Mouse (Mus musculus): ENCODE measurements at regions not wholly inside any gene's neighbourhood (a gene's known extent, or its start where the extent isn't known, plus 50 kb on each side); places are given as distances from the start of the nearest gene placed in this dataset.

- Histone ChIP-seq H3K4me1 (no peaks in the 10 kb centered on the region), H3K4me3 (replicated peaks) (no peak overlapping the region), H3K27me3 (no peaks in the 10 kb centered on the region), H3K36me3 (replicated peaks) (no peaks in the 10 kb centered on the region), H3K4me2 (no peak overlapping the region), H3K9me3 (no peaks in the 10 kb centered on the region), H3K27ac (no peak overlapping the region), H3K9ac (no peak overlapping the region)
- ATAC-seq (ENCODE audit: low FRiP score), result no peak
- 74% methylated on average over 4 of the region's 4 CpGs for WGBS
Measured at GRCm38 (mm10) chr5:126547841-126548240, 693.8 kb upstream of the Tmem132c start.

GRCm38 (mm10) chr5:126551676-126552075, 689.9 kb upstream of the Tmem132c start:
- Histone ChIP-seq H3K27me3 (no peaks in the 10 kb centered on the region), H3K36me3 (replicated peaks) (no peaks in the 10 kb centered on the region), H3K4me2 (no peak overlapping the region), H3K4me1 (no peaks in the 10 kb centered on the region), H3K9me3 (no peaks in the 10 kb centered on the region), H3K4me3 (replicated peaks) (no peak overlapping the region), H3K27ac (no peak overlapping the region), H3K9ac (no peak overlapping the region)
- no peak for ATAC-seq (ENCODE audit: low FRiP score)
- WGBS, result 78% methylated on average over 3 of the region's 3 CpGs

GRCm38 (mm10) chr5:126559011-126559410, 682.6 kb upstream of the Tmem132c start:
- no peak for ATAC-seq (ENCODE audit: low FRiP score)
- no peak overlapping the region for H3K4me2 ChIP-seq
- H3K36me3 ChIP-seq (replicated peaks), result no peaks in the 10 kb centered on the region
- no peak overlapping the region for H3K27ac ChIP-seq
- no peaks in the 10 kb centered on the region for H3K4me1 ChIP-seq
- 56% methylated on average over 4 of the region's 4 CpGs for WGBS
- no peaks in the 10 kb centered on the region for H3K9me3 ChIP-seq
- H3K9ac ChIP-seq, result no peak overlapping the region
- no peak overlapping the region for H3K4me3 ChIP-seq (replicated peaks)
- no peaks in the 10 kb centered on the region for H3K27me3 ChIP-seq

GRCm38 (mm10) chr5:126565817-126566216, 675.8 kb upstream of the Tmem132c start:
- no peak overlapping the region for H3K4me2 ChIP-seq
- H3K9me3 ChIP-seq, result no peaks in the 10 kb centered on the region
- H3K4me1 ChIP-seq, result no peaks in the 10 kb centered on the region
- no peaks in the 10 kb centered on the region for H3K36me3 ChIP-seq (replicated peaks)
- H3K27ac ChIP-seq, result no peak overlapping the region
- no peak overlapping the region for H3K9ac ChIP-seq
- no peaks in the 10 kb centered on the region for H3K27me3 ChIP-seq
- 86% methylated on average over 2 of the region's 2 CpGs for whole genome bisulfite sequencing
- no peak for ATAC-seq (ENCODE audit: low FRiP score)
- no peak overlapping the region for H3K4me3 ChIP-seq (replicated peaks)

- Histone ChIP-seq H3K4me3 (replicated peaks) (no peak overlapping the region), H3K9ac (no peak overlapping the region), H3K27ac (no peak overlapping the region), H3K4me2 (no peak overlapping the region), H3K27me3 (no peaks in the 10 kb centered on the region), H3K36me3 (replicated peaks) (no peaks in the 10 kb centered on the region), H3K9me3 (no peaks in the 10 kb centered on the region), H3K4me1 (no peaks in the 10 kb centered on the region)
- WGBS, result 85% methylated on average over 6 of the region's 6 CpGs
- ATAC-seq (ENCODE audit: low FRiP score), result no peak
Measured at GRCm38 (mm10) chr5:126566226-126566625, 675.4 kb upstream of the Tmem132c start.

- no peaks in the 10 kb centered on the region for H3K36me3 ChIP-seq (replicated peaks)
- H3K9me3 ChIP-seq, result 0 out of 2 replicates have a peak, but pooled peaks cover 4% of the 10 kb centered on the region
- H3K4me2 ChIP-seq, result no peak overlapping the region
- H3K27ac ChIP-seq, result no peak overlapping the region
- no peaks in the 10 kb centered on the region for H3K4me1 ChIP-seq
- ATAC-seq (ENCODE audit: low FRiP score), result no peak
- H3K9ac ChIP-seq, result no peak overlapping the region
- no peaks in the 10 kb centered on the region for H3K27me3 ChIP-seq
- H3K4me3 ChIP-seq (replicated peaks), result no peak overlapping the region
- WGBS, result 82% methylated on average over 2 of the region's 2 CpGs
Measured at GRCm38 (mm10) chr5:126573766-126574165, 667.8 kb upstream of the Tmem132c start.

GRCm38 (mm10) chr5:126597786-126598330, 643.8 kb upstream of the Tmem132c start:
- Histone ChIP-seq H3K27me3 (no peaks in the 10 kb centered on the region), H3K27ac (no peak overlapping the region), H3K4me3 (replicated peaks) (no peak overlapping the region), H3K9ac (no peak overlapping the region), H3K4me2 (no peak overlapping the region), H3K9me3 (no peaks in the 10 kb centered on the region), H3K36me3 (replicated peaks) (no peaks in the 10 kb centered on the region), H3K4me1 (no peaks in the 10 kb centered on the region)
- WGBS, result 68% methylated on average over 12 of the region's 12 CpGs
- no peak for ATAC-seq (ENCODE audit: low FRiP score)

- no peaks in the 10 kb centered on the region for H3K9me3 ChIP-seq
- H3K4me2 ChIP-seq, result no peak overlapping the region
- no peaks in the 10 kb centered on the region for H3K36me3 ChIP-seq (replicated peaks)
- ATAC-seq (ENCODE audit: low FRiP score), result no peak; the same call in 1 of the 2 replicates
- H3K4me3 ChIP-seq (replicated peaks), result no peak overlapping the region
- no peak overlapping the region for H3K9ac ChIP-seq
- 80% methylated on average over 5 of the region's 5 CpGs for WGBS
- no peaks in the 10 kb centered on the region for H3K4me1 ChIP-seq
- H3K27ac ChIP-seq, result no peak overlapping the region
- H3K27me3 ChIP-seq, result no peaks in the 10 kb centered on the region
Measured at GRCm38 (mm10) chr5:126599561-126599960, 642.0 kb upstream of the Tmem132c start.

- H3K9ac ChIP-seq, result no peak overlapping the region
- 83% methylated on average over 5 of the region's 5 CpGs for WGBS
- no peak overlapping the region for H3K4me2 ChIP-seq
- H3K9me3 ChIP-seq, result no peaks in the 10 kb centered on the region
- ATAC-seq (ENCODE audit: low FRiP score), result no peak
- no peaks in the 10 kb centered on the region for H3K4me1 ChIP-seq
- no peak overlapping the region for H3K4me3 ChIP-seq (replicated peaks)
- no peaks in the 10 kb centered on the region for H3K36me3 ChIP-seq (replicated peaks)
- no peak overlapping the region for H3K27ac ChIP-seq
- H3K27me3 ChIP-seq, result no peaks in the 10 kb centered on the region
Measured at GRCm38 (mm10) chr5:126606756-126607155, 634.9 kb upstream of the Tmem132c start.

- ATAC-seq (ENCODE audit: low FRiP score), result no peak
- Histone ChIP-seq H3K4me1 (no peaks in the 10 kb centered on the region), H3K4me2 (no peak overlapping the region), H3K9ac (no peak overlapping the region), H3K27ac (no peak overlapping the region), H3K4me3 (replicated peaks) (no peak overlapping the region), H3K27me3 (no peaks in the 10 kb centered on the region), H3K36me3 (replicated peaks) (no peaks in the 10 kb centered on the region), H3K9me3 (no peaks in the 10 kb centered on the region)
- WGBS, result 87% methylated on average over 4 of the region's 4 CpGs
Measured at GRCm38 (mm10) chr5:126612571-126612970, 629.0 kb upstream of the Tmem132c start.

GRCm38 (mm10) chr5:126622551-126622950, 619.1 kb upstream of the Tmem132c start:
- no peak overlapping the region for H3K9ac ChIP-seq
- H3K9me3 ChIP-seq, result no peaks in the 10 kb centered on the region
- no peak overlapping the region for H3K27ac ChIP-seq
- no peak for ATAC-seq (ENCODE audit: low FRiP score)
- no peaks in the 10 kb centered on the region for H3K4me1 ChIP-seq
- H3K36me3 ChIP-seq (replicated peaks), result no peaks in the 10 kb centered on the region
- WGBS, result 88% methylated on average over 6 of the region's 6 CpGs
- H3K4me3 ChIP-seq (replicated peaks), result no peak overlapping the region
- no peaks in the 10 kb centered on the region for H3K27me3 ChIP-seq
- H3K4me2 ChIP-seq, result no peak overlapping the region

GRCm38 (mm10) chr5:126623205-126623604, 618.4 kb upstream of the Tmem132c start:
- Histone ChIP-seq H3K27ac (no peak overlapping the region), H3K27me3 (no peaks in the 10 kb centered on the region), H3K9ac (no peak overlapping the region), H3K36me3 (replicated peaks) (no peaks in the 10 kb centered on the region), H3K4me3 (replicated peaks) (no peak overlapping the region), H3K9me3 (no peaks in the 10 kb centered on the region), H3K4me1 (no peaks in the 10 kb centered on the region), H3K4me2 (no peak overlapping the region)
- 10% methylated on average over 6 of the region's 6 CpGs for WGBS
- no peak for ATAC-seq (ENCODE audit: low FRiP score)

- 19% methylated on average over 2 of the region's 2 CpGs for WGBS
- Histone ChIP-seq H3K4me3 (replicated peaks) (no peak overlapping the region), H3K9ac (no peak overlapping the region), H3K9me3 (no peaks in the 10 kb centered on the region), H3K4me2 (no peak overlapping the region), H3K27ac (no peak overlapping the region), H3K36me3 (replicated peaks) (no peaks in the 10 kb centered on the region), H3K27me3 (no peaks in the 10 kb centered on the region), H3K4me1 (no peaks in the 10 kb centered on the region)
- no peak for ATAC-seq (ENCODE audit: low FRiP score)
Measured at GRCm38 (mm10) chr5:126629826-126630225, 611.8 kb upstream of the Tmem132c start.

Data from forebrain, embryonic 12.5 days (tissue).